Mouse (Mus musculus) limb, embryonic 14.5 days (tissue): Measurements from ENCODE around the gene Sh3bgr. TPM values are rescaled to one million over a fixed set of nuclear protein-coding genes. Genes with fewer than 3 reads are reported as not detected.

Source experiments
- ATAC-seq: fragments of 200-750 bp; cut with Nextera tagmentation; 2 replicates; pipeline ENCODE4 v1.8.0; 2017; ENCODE audit warnings: low read depth, moderate number of reproducible peaks, moderate TSS enrichment; ENCODE audit not compliant: low FRiP score
- DNase-seq: peaks from one replicate; pipeline ENCODE4 v3.0.0-alpha.2; 2015; ENCODE audit warnings: low spot score
- H3K27ac ChIP-seq: fragments of 300-500 bp; sonication (generic); replicated peaks from 2 replicates; pipeline ENCODE4 v1.5.1; 2014; ENCODE audit warnings: low read depth, mild to moderate bottlenecking, low read length, moderate library complexity, mixed read lengths
- H3K27me3 ChIP-seq: fragments of 300-500 bp; sonication (generic); 2 replicates; pipeline ENCODE4 v1.6.1; 2014; ENCODE audit warnings: low read length, mixed read lengths; ENCODE audit not compliant: control insufficient read depth, insufficient read depth
- H3K36me3 ChIP-seq: fragments of 300-500 bp; sonication (generic); 2 replicates; pipeline ENCODE4 v1.6.1; 2014; ENCODE audit warnings: mild to moderate bottlenecking, low read length, moderate library complexity, mixed read lengths; ENCODE audit not compliant: control insufficient read depth, insufficient read depth
- H3K4me1 ChIP-seq: fragments of 300-500 bp; sonication (generic); 2 replicates; pipeline ENCODE4 v1.6.1; 2014; ENCODE audit warnings: antibody characterized with exemption, low read length, mixed read lengths; ENCODE audit not compliant: control insufficient read depth, insufficient read depth
- H3K4me2 ChIP-seq: fragments of 300-500 bp; sonication (generic); replicated peaks from 2 replicates; pipeline ENCODE4 v1.6.1; 2014; ENCODE audit warnings: low read depth, mild to moderate bottlenecking, low read length, moderate library complexity; ENCODE audit not compliant: severe bottlenecking
- H3K4me3 ChIP-seq: fragments of 300-500 bp; sonication (generic); replicated peaks from 2 replicates; pipeline ENCODE4 v1.5.1; 2014; ENCODE audit warnings: low read length
- H3K9ac ChIP-seq: fragments of 300-500 bp; sonication (generic); 2 replicates; pipeline ENCODE4 v1.6.1; 2014; ENCODE audit warnings: mild to moderate bottlenecking, low read depth, low read length, moderate library complexity; ENCODE audit not compliant: severe bottlenecking
- H3K9me3 ChIP-seq: fragments of 300-500 bp; sonication (generic); 2 replicates; pipeline ENCODE4 v1.6.1; 2016; ENCODE audit warnings: low read length; ENCODE audit not compliant: control insufficient read depth
- POLR2A ChIP-seq: fragments of 200-500 bp; IDR thresholded peaks from 2 replicates; pipeline ENCODE4 v1.8.0; 2012; ENCODE audit warnings: inconsistent platforms, mild to moderate bottlenecking, moderate library complexity, borderline replicate concordance; ENCODE audit not compliant: insufficient read depth, insufficient read length; ENCODE audit errors: extremely low read depth
- WGBS: fragments of 180-500 bp; shearing (Covaris S2); extraction: QIAGEN DNeasy Blood & Tissue Kit; methylation state at CpG from one replicate; pipeline ENCODE4 v1.1.7; 2014; 5-methylcytosine and 5-hydroxymethylcytosine counted together
- polyA plus RNA-seq, 2 experiments: library from polyadenylated mRNA; depleted of rRNA in 1 of 2; stranded (reverse) in 1 of 2; unstranded in 1 of 2; fragments of >200 nt; fragmentation: Nextera tagmentation in 1 of 2; extraction: Ambion mirVana in 1 of 2; gene quantifications; 2 replicates each; pipeline versions ENCODE4 v1.2.1 to v1.2.3; 2012 to 2014

Gene Sh3bgr
- polyA plus RNA-seq, 2 experiments: 13.0 to 14.9 TPM

DNA sequence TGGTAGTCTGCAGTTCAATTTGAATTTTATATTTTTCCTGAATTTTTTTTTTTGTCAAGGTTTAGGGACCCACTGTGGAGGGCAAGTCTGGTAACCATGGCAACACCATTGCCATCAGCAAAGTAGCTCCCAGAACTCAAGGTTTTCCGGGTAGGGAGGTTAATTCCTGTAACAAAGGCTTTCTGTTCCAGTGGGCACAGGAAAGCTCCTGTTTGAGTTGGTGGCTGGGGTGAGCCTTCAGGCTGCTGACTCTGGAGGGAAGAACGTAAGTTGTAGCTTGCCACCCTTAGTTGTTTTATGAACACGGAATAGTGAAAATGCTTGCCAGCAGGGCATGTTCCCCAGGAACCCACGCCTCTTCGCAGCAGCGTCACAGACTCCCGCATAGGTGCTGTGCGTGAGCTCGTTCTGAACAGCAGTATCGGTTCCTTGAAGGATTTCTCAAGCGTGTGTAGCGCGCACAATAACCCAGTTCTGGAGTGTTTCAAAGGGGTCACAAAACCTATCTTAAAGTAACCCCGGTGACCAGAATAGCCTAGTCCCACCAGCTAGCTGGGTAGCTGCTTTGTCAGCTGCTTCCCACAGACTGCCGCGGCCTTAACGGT lies 35.2 kb downstream of the Sh3bgr start, which contains the start of gene B3galt5:
TSS of gene B3galt5 (plus strand) at position 436 of the 605 bp plus-strand sequence.
- Histone ChIP-seq H3K4me1 (no peaks in the 10 kb centered on the region), H3K27me3 (no peaks in the 10 kb centered on the region), H3K27ac (peak within 1 kb of the TSS; percentile 67), H3K4me3 (no peak within 1 kb of the TSS), H3K36me3 (no peaks in the 10 kb centered on the region), H3K9me3 (no peaks in the 10 kb centered on the region), H3K4me2 (peak within 1 kb of the TSS; percentile 39), H3K9ac (no peak within 1 kb of the TSS)
- 64% methylated on average over 17 of the region's 17 CpGs for WGBS
- peak; percentile 16 for DNase-seq
- no peak for ATAC-seq
- TF ChIP-seq POLR2A: no peak

DNA sequence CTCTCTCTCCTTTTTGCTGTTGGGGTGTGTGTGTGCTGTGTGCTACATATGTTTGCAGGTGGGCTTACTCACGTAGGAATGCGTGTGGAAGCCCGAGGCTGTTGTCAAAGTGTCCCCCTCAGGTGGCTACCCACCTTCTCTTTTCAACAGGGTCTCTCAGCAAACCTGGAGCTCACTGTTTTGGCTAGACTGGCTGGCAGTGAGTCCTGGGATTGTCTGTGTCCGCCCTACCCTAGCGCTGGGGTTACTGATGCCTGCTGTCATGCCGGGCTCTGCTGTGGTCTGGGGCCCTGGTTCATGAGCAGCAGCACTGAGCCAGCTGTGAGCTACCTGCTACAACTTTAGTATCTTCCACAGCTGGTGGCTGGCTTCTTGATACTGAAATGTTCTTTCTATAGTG lies 44.2 kb downstream of the Sh3bgr start:
- Histone ChIP-seq H3K4me2 (no peak overlapping the region), H3K9me3 (0 out of 2 replicates have a peak, but pooled peaks cover 4% of the 10 kb centered on the region), H3K9ac (no peak overlapping the region), H3K4me1 (no peaks in the 10 kb centered on the region), H3K4me3 (no peak overlapping the region), H3K27me3 (no peaks in the 10 kb centered on the region), H3K36me3 (no peaks in the 10 kb centered on the region), H3K27ac (no peak overlapping the region)
- DNase-seq (no peak), ATAC-seq (no peak)
- TF ChIP-seq POLR2A: no peak
- 81% methylated on average over 6 of the region's 6 CpGs for WGBS

DNA sequence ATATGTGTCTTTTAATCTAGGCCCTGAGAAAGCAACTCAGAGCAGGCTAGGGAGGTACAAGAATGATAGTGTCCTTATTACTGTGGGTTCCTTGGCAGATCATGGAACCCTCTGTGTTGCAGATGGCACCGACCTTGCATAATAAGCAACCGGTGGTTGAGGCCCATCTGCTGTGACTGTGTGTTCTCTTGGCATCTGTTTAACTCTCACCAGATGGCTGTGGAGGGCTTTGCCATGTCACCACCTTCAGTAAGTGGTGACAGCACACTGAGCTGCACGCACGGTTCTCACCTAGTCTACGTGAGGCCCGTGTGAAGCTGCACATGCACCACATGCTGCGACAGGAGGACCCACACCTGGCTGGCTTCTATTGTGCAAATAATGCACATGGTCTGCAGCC lies 49.4 kb downstream of the Sh3bgr start:
- TF ChIP-seq POLR2A: no peak
- Histone ChIP-seq H3K9ac (no peak overlapping the region), H3K27ac (no peak overlapping the region), H3K4me1 (no peaks in the 10 kb centered on the region), H3K4me3 (no peak overlapping the region), H3K36me3 (no peaks in the 10 kb centered on the region), H3K4me2 (no peak overlapping the region), H3K27me3 (no peaks in the 10 kb centered on the region), H3K9me3 (0 out of 2 replicates have a peak, but pooled peaks cover 4% of the 10 kb centered on the region)
- ATAC-seq (no peak), DNase-seq (no peak)
- WGBS: 88% methylated on average over 7 of the region's 7 CpGs

DNA sequence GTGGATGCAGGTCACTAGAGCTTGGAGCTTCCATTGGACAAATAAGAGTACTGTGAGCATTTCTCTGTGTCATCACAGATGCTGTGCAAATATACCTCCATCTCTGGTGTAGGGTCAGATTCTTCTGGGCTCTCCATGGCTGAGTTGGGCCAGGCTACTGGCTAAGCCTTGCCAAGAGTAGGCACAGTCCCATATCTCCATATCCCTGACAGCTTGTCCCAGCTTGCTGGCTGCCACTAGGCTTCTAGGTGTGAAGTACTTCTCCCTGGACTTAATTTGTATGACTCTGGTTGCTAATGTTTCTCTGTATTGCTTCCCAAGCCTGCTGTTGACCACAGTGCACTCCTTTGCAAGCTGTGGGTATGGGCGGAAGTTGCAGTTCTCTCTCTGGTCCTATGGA lies 51.9 kb downstream of the Sh3bgr start:
- Histone ChIP-seq H3K4me3 (no peak overlapping the region), H3K9me3 (0 out of 2 replicates have a peak, but pooled peaks cover 4% of the 10 kb centered on the region), H3K9ac (no peak overlapping the region), H3K36me3 (no peaks in the 10 kb centered on the region), H3K4me1 (no peaks in the 10 kb centered on the region), H3K27ac (no peak overlapping the region), H3K4me2 (no peak overlapping the region), H3K27me3 (no peaks in the 10 kb centered on the region)
- 82% methylated on average over 1 of the region's 1 CpGs for WGBS
- no peak for TF ChIP-seq POLR2A
- ATAC-seq: no peak
- no peak for DNase-seq

DNA sequence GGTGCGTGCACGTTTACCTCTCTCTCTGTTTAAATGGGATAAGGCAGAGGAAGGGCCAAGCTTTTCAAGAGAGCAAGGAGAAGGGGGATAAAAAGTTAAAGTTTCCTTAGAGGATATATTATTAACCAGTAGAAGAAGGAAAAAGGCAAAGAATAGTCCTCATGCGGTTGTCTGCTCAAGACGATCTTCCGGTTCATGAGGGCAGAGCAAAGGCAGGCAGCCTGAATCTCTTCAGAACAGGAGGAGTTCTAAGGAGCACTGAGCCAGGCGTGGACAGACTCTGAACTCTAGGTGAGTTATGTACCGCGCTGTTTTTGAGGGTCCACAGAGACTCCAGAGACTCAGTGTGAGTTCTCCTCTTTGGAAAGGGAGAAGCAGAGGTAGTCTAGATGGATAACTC lies 58.2 kb downstream of the Sh3bgr start:
- 85% methylated on average over 8 of the region's 8 CpGs for WGBS
- no peak for TF ChIP-seq POLR2A
- Histone ChIP-seq H3K27me3 (no peaks in the 10 kb centered on the region), H3K9me3 (no peaks in the 10 kb centered on the region), H3K4me2 (no peak overlapping the region), H3K4me3 (no peak overlapping the region), H3K9ac (no peak overlapping the region), H3K4me1 (no peaks in the 10 kb centered on the region), H3K27ac (no peak overlapping the region), H3K36me3 (no peaks in the 10 kb centered on the region)
- no peak for ATAC-seq
- no peak for DNase-seq
